Mouse (Mus musculus) embryonic facial prominence, embryonic 11.5 days (tissue): ENCODE measurements at regions not wholly inside any gene's neighbourhood (a gene's known extent, or its start where the extent isn't known, plus 50 kb on each side); places are given as distances from the start of the nearest gene placed in this dataset.

Experiments
- ATAC-seq: fragments of 200-750 bp; cut with Nextera tagmentation; replicated peaks from 2 replicates; pipeline ENCODE4 v1.8.0; 2017; ENCODE audit warnings: low read depth; ENCODE audit not compliant: insufficient number of reproducible peaks, low FRiP score, low TSS enrichment
- DNase-seq: peaks from one replicate; pipeline ENCODE4 v3.0.0-alpha.2; 2015; ENCODE audit warnings: low spot score
- H3K27ac ChIP-seq: fragments of 300-500 bp; sonication (generic); replicated peaks from 2 replicates; pipeline ENCODE4 v1.5.1; 2014; ENCODE audit warnings: mild to moderate bottlenecking, low read depth, low read length, control low read depth
- H3K27me3 ChIP-seq: fragments of 300-500 bp; sonication (generic); 2 replicates; pipeline ENCODE4 v1.6.1; 2014; ENCODE audit warnings: mild to moderate bottlenecking, low read length, moderate library complexity, mixed read lengths; ENCODE audit not compliant: control insufficient read depth, insufficient read depth
- H3K36me3 ChIP-seq: fragments of 300-500 bp; sonication (generic); replicated peaks from 2 replicates; pipeline ENCODE4 v1.6.1; 2014; ENCODE audit warnings: low read depth, mild to moderate bottlenecking, low read length, moderate library complexity, mixed read lengths; ENCODE audit not compliant: control insufficient read depth, insufficient read depth
- H3K4me1 ChIP-seq: fragments of 300-500 bp; sonication (generic); 2 replicates; pipeline ENCODE4 v1.6.1; 2014; ENCODE audit warnings: low read length, mixed read lengths; ENCODE audit not compliant: control insufficient read depth, insufficient read depth
- H3K4me2 ChIP-seq: fragments of 300-500 bp; sonication (generic); 2 replicates; pipeline ENCODE4 v1.6.1; 2014; ENCODE audit warnings: low read depth, mild to moderate bottlenecking, control low read depth, low read length, moderate library complexity
- H3K4me3 ChIP-seq: fragments of 300-500 bp; sonication (generic); 2 replicates; pipeline ENCODE4 v1.5.1; 2014; ENCODE audit warnings: low read depth, low read length, control low read depth
- H3K9ac ChIP-seq: fragments of 300-500 bp; sonication (generic); replicated peaks from 2 replicates; pipeline ENCODE4 v1.6.1; 2014; ENCODE audit warnings: mild to moderate bottlenecking, control low read depth, low read length
- H3K9me3 ChIP-seq: fragments of 300-500 bp; sonication (generic); replicated peaks from 2 replicates; pipeline ENCODE4 v1.6.1; 2016; ENCODE audit warnings: mild to moderate bottlenecking, low read length, inconsistent platforms, mixed read lengths; ENCODE audit not compliant: control insufficient read depth
- WGBS: fragments of 180-500 bp; shearing (Covaris S2); extraction: QIAGEN DNeasy Blood & Tissue Kit; methylation state at CpG from one replicate; pipeline ENCODE4 v1.1.7; 2014; 5-methylcytosine and 5-hydroxymethylcytosine counted together

GRCm38 (mm10) chr3:156351727-156352126, 209.9 kb upstream of the Negr1 start:
- no peak for ATAC-seq
- Histone ChIP-seq H3K4me3 (no peak overlapping the region), H3K27ac (no peak overlapping the region), H3K4me2 (no peak overlapping the region), H3K9me3 (no peaks in the 10 kb centered on the region), H3K27me3 (no peaks in the 10 kb centered on the region), H3K4me1 (no peaks in the 10 kb centered on the region), H3K36me3 (no peaks in the 10 kb centered on the region), H3K9ac (no peak overlapping the region)
- WGBS = 59% methylated on average over 4 of the region's 4 CpGs
- no peak for DNase-seq

- no peak for ATAC-seq
- WGBS = 71% methylated on average over 3 of the region's 3 CpGs
Observed at GRCm38 (mm10) chr3:156353430-156353829, 208.2 kb upstream of the Negr1 start.

GRCm38 (mm10) chr3:156353841-156354473, 207.6 kb upstream of the Negr1 start:
- Histone ChIP-seq H3K9ac (no peak overlapping the region), H3K27me3 (no peaks in the 10 kb centered on the region), H3K9me3 (no peaks in the 10 kb centered on the region), H3K27ac (no peak overlapping the region), H3K4me2 (no peak overlapping the region), H3K4me1 (no peaks in the 10 kb centered on the region), H3K4me3 (no peak overlapping the region), H3K36me3 (no peaks in the 10 kb centered on the region)
- ATAC-seq (no peak), DNase-seq (no peak)
- WGBS = 80% methylated on average over 9 of the region's 9 CpGs

More at GRCm38 (mm10) chr3:156353430-156353829, 208.2 kb upstream of the Negr1 start:
- Histone ChIP-seq H3K36me3 (no peaks in the 10 kb centered on the region), H3K4me3 (no peak overlapping the region), H3K27ac (no peak overlapping the region), H3K9ac (no peak overlapping the region), H3K4me1 (no peaks in the 10 kb centered on the region), H3K9me3 (no peaks in the 10 kb centered on the region), H3K27me3 (no peaks in the 10 kb centered on the region), H3K4me2 (no peak overlapping the region)
- no peak for DNase-seq

GRCm38 (mm10) chr3:156368669-156369343, 192.8 kb upstream of the Negr1 start:
- WGBS = 68% methylated on average over 3 of the region's 3 CpGs
- no peak for ATAC-seq

GRCm38 (mm10) chr3:156376717-156377116, 184.9 kb upstream of the Negr1 start:
- Histone ChIP-seq H3K4me1 (no peaks in the 10 kb centered on the region), H3K9ac (no peak overlapping the region), H3K9me3 (no peaks in the 10 kb centered on the region), H3K27ac (no peak overlapping the region), H3K4me3 (no peak overlapping the region), H3K4me2 (no peak overlapping the region), H3K36me3 (no peaks in the 10 kb centered on the region), H3K27me3 (no peaks in the 10 kb centered on the region)
- DNase-seq (no peak), ATAC-seq (no peak)

More at GRCm38 (mm10) chr3:156368669-156369343, 192.8 kb upstream of the Negr1 start:
- Histone ChIP-seq H3K9me3 (no peaks in the 10 kb centered on the region), H3K4me2 (no peak overlapping the region), H3K4me3 (no peak overlapping the region), H3K36me3 (no peaks in the 10 kb centered on the region), H3K27me3 (no peaks in the 10 kb centered on the region), H3K27ac (no peak overlapping the region), H3K9ac (no peak overlapping the region), H3K4me1 (no peaks in the 10 kb centered on the region)
- no peak for DNase-seq

- Histone ChIP-seq H3K27ac (no peak overlapping the region), H3K9ac (no peak overlapping the region), H3K9me3 (no peaks in the 10 kb centered on the region), H3K4me3 (no peak overlapping the region), H3K4me2 (no peak overlapping the region), H3K36me3 (no peaks in the 10 kb centered on the region), H3K27me3 (no peaks in the 10 kb centered on the region), H3K4me1 (no peaks in the 10 kb centered on the region)
- DNase-seq = no peak
- ATAC-seq = no peak
Observed at GRCm38 (mm10) chr3:156382919-156383318, 178.7 kb upstream of the Negr1 start.

GRCm38 (mm10) chr3:156406136-156406535, 155.5 kb upstream of the Negr1 start:
- DNase-seq (no peak), ATAC-seq (no peak)
- no peaks in the 10 kb centered on the region for H3K27me3 ChIP-seq
- no peaks in the 10 kb centered on the region for H3K36me3 ChIP-seq
- H3K4me3 ChIP-seq = no peak overlapping the region
- no peaks in the 10 kb centered on the region for H3K4me1 ChIP-seq
- no peak overlapping the region for H3K27ac ChIP-seq
- H3K9me3 ChIP-seq = no peaks in the 10 kb centered on the region
- H3K4me2 ChIP-seq = no peak overlapping the region
- 88% methylated on average over 3 of the region's 3 CpGs for WGBS
- H3K9ac ChIP-seq = no peak overlapping the region

GRCm38 (mm10) chr3:156407112-156407511, 154.5 kb upstream of the Negr1 start:
- ATAC-seq (no peak), DNase-seq (no peak)
- Histone ChIP-seq H3K27me3 (no peaks in the 10 kb centered on the region), H3K9ac (no peak overlapping the region), H3K4me1 (no peaks in the 10 kb centered on the region), H3K4me3 (no peak overlapping the region), H3K36me3 (no peaks in the 10 kb centered on the region), H3K9me3 (no peaks in the 10 kb centered on the region), H3K27ac (no peak overlapping the region), H3K4me2 (no peak overlapping the region)
- 86% methylated on average over 2 of the region's 2 CpGs for WGBS
